Mouse (Mus musculus): ENCODE data around the gene Prkg1. TPM values are rescaled to one million over a fixed set of nuclear protein-coding genes. Genes with fewer than 3 reads are reported as not detected.

Prkg1 gene
- polyA plus RNA-seq, 1 experiment from 2014 or later, result 2.2 TPM

- DNase-seq (ENCODE audit: low spot score) (no peak), ATAC-seq (replicated peaks; ENCODE audit: low FRiP score) (no peak)
- H3K27ac ChIP-seq (ENCODE audit: low read depth, low read length), result no peak overlapping the region
- H3K9ac ChIP-seq (ENCODE audit: low read depth, low read length), result no peak overlapping the region
- H3K4me1 ChIP-seq (replicated peaks; ENCODE audit: control insufficient read depth, insufficient read depth, low read length), result no peaks in the 10 kb centered on the region
- H3K27me3 ChIP-seq (replicated peaks; ENCODE audit: control insufficient read depth, insufficient read depth, low read length), result no peaks in the 10 kb centered on the region
- H3K36me3 ChIP-seq (ENCODE audit: control insufficient read depth, insufficient read depth, low read length), result no peaks in the 10 kb centered on the region
- no peak overlapping the region for H3K4me2 ChIP-seq
- no peaks in the 10 kb centered on the region for H3K9me3 ChIP-seq (ENCODE audit: control insufficient read depth, low read length)
- WGBS, result 85% methylated on average over 6 of the region's 6 CpGs
- no peak overlapping the region for H3K4me3 ChIP-seq (ENCODE audit: low read depth, low read length)
Measured at GRCm38 (mm10) chr19:31031596-31031995, 733.2 kb downstream of the Prkg1 start.

GRCm38 (mm10) chr19:31026797-31027196 lies 738.0 kb downstream of the Prkg1 start:
- Histone ChIP-seq H3K9ac (ENCODE audit: low read depth, low read length) (no peak overlapping the region), H3K4me3 (ENCODE audit: low read depth, low read length) (no peak overlapping the region), H3K9me3 (ENCODE audit: control insufficient read depth, low read length) (no peaks in the 10 kb centered on the region), H3K36me3 (ENCODE audit: control insufficient read depth, insufficient read depth, low read length) (no peaks in the 10 kb centered on the region), H3K27me3 (replicated peaks; ENCODE audit: control insufficient read depth, insufficient read depth, low read length) (no peaks in the 10 kb centered on the region), H3K4me1 (replicated peaks; ENCODE audit: control insufficient read depth, insufficient read depth, low read length) (no peaks in the 10 kb centered on the region), H3K27ac (ENCODE audit: low read depth, low read length) (no peak overlapping the region), H3K4me2 (no peak overlapping the region)
- 77% methylated on average over 5 of the region's 5 CpGs for WGBS
- ATAC-seq (replicated peaks; ENCODE audit: low FRiP score) (no peak), DNase-seq (ENCODE audit: low spot score) (no peak)

- Histone ChIP-seq H3K36me3 (ENCODE audit: control insufficient read depth, insufficient read depth, low read length) (no peaks in the 10 kb centered on the region), H3K4me2 (no peak overlapping the region), H3K9ac (ENCODE audit: low read depth, low read length) (no peak overlapping the region), H3K27ac (ENCODE audit: low read depth, low read length) (no peak overlapping the region), H3K4me3 (ENCODE audit: low read depth, low read length) (no peak overlapping the region), H3K9me3 (ENCODE audit: control insufficient read depth, low read length) (no peaks in the 10 kb centered on the region), H3K27me3 (replicated peaks; ENCODE audit: control insufficient read depth, insufficient read depth, low read length) (no peaks in the 10 kb centered on the region), H3K4me1 (replicated peaks; ENCODE audit: control insufficient read depth, insufficient read depth, low read length) (no peaks in the 10 kb centered on the region)
- DNase-seq (ENCODE audit: low spot score) (no peak), ATAC-seq (replicated peaks; ENCODE audit: low FRiP score) (no peak)
- WGBS, result 74% methylated on average over 3 of the region's 3 CpGs
Measured at GRCm38 (mm10) chr19:31011528-31012133, 753.2 kb downstream of the Prkg1 start.

GRCm38 (mm10) chr19:30998572-30998971 lies 766.3 kb downstream of the Prkg1 start:
- H3K36me3 ChIP-seq (ENCODE audit: control insufficient read depth, insufficient read depth, low read length), result no peaks in the 10 kb centered on the region
- no peak overlapping the region for H3K9ac ChIP-seq (ENCODE audit: low read depth, low read length)
- no peak overlapping the region for H3K4me2 ChIP-seq
- DNase-seq (ENCODE audit: low spot score) (no peak), ATAC-seq (replicated peaks; ENCODE audit: low FRiP score) (no peak)
- no peaks in the 10 kb centered on the region for H3K4me1 ChIP-seq (replicated peaks; ENCODE audit: control insufficient read depth, insufficient read depth, low read length)
- WGBS, result 75% methylated on average over 2 of the region's 2 CpGs
- H3K27ac ChIP-seq (ENCODE audit: low read depth, low read length), result no peak overlapping the region
- H3K9me3 ChIP-seq (ENCODE audit: control insufficient read depth, low read length), result no peaks in the 10 kb centered on the region
- H3K27me3 ChIP-seq (replicated peaks; ENCODE audit: control insufficient read depth, insufficient read depth, low read length), result no peaks in the 10 kb centered on the region
- H3K4me3 ChIP-seq (ENCODE audit: low read depth, low read length), result no peak overlapping the region

DNA sequence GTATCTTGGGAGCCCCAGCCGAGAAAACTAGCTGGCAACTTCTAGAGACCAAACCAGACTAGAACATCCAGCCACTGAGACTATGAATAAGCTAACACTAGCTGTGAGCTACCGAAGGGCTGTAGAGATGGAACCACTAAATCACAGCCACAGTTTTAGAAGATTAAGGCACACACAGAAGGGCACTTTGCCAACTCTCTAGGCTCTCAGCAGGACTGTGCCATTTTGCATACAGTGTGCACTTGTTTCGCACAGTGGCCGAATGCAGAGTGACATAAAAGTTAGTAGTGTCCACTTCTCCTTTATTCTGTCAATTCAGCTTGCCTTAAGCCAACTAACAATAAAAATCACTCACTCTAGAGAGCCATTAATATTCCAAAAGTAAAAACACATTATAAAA lies 774.4 kb downstream of the Prkg1 start:
- ATAC-seq (replicated peaks; ENCODE audit: low FRiP score) (no peak), DNase-seq (ENCODE audit: low spot score) (no peak)
- WGBS, result 78% methylated on average over 4 of the region's 4 CpGs
- no peak overlapping the region for H3K4me2 ChIP-seq
- no peaks in the 10 kb centered on the region for H3K9me3 ChIP-seq (ENCODE audit: control insufficient read depth, low read length)
- H3K27ac ChIP-seq (ENCODE audit: low read depth, low read length), result no peak overlapping the region
- H3K36me3 ChIP-seq (ENCODE audit: control insufficient read depth, insufficient read depth, low read length), result no peaks in the 10 kb centered on the region
- H3K9ac ChIP-seq (ENCODE audit: low read depth, low read length), result no peak overlapping the region
- H3K4me3 ChIP-seq (ENCODE audit: low read depth, low read length), result no peak overlapping the region
- H3K4me1 ChIP-seq (replicated peaks; ENCODE audit: control insufficient read depth, insufficient read depth, low read length), result no peaks in the 10 kb centered on the region
- no peaks in the 10 kb centered on the region for H3K27me3 ChIP-seq (replicated peaks; ENCODE audit: control insufficient read depth, insufficient read depth, low read length)

DNA sequence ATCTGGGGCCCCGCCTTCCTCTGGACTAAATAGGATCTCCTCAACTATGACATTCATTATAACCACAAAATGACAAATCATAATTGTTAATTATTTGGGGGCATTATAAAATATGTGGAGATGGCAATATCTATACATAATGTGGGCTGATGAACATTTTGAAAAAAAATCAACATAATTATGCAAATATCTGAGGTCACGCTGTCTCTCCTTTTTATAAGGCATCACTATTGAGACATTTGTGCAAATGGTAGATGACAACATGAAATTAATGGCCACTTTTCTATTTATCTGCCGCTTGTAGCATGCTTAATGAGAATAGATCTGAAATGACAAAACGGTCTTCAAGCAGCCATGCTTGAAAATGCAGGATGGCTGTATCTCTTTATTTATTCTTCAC lies 782.4 kb downstream of the Prkg1 start:
- no peak overlapping the region for H3K4me2 ChIP-seq
- DNase-seq (ENCODE audit: low spot score), result no peak
- H3K4me3 ChIP-seq (ENCODE audit: low read depth, low read length), result no peak overlapping the region
- no peaks in the 10 kb centered on the region for H3K9me3 ChIP-seq (ENCODE audit: control insufficient read depth, low read length)
- no peak for ATAC-seq (replicated peaks; ENCODE audit: low FRiP score)
- WGBS, result 89% methylated on average over 4 of the region's 4 CpGs
- no peaks in the 10 kb centered on the region for H3K27me3 ChIP-seq (replicated peaks; ENCODE audit: control insufficient read depth, insufficient read depth, low read length)
- H3K9ac ChIP-seq (ENCODE audit: low read depth, low read length), result no peak overlapping the region
- H3K36me3 ChIP-seq (ENCODE audit: control insufficient read depth, insufficient read depth, low read length), result no peaks in the 10 kb centered on the region
- no peaks in the 10 kb centered on the region for H3K4me1 ChIP-seq (replicated peaks; ENCODE audit: control insufficient read depth, insufficient read depth, low read length)
- H3K27ac ChIP-seq (ENCODE audit: low read depth, low read length), result no peak overlapping the region

- H3K4me3 ChIP-seq (ENCODE audit: low read depth, low read length), result no peak overlapping the region
- no peak overlapping the region for H3K27ac ChIP-seq (ENCODE audit: low read depth, low read length)
- no peaks in the 10 kb centered on the region for H3K36me3 ChIP-seq (ENCODE audit: control insufficient read depth, insufficient read depth, low read length)
- no peak for DNase-seq (ENCODE audit: low spot score)
- no peaks in the 10 kb centered on the region for H3K27me3 ChIP-seq (replicated peaks; ENCODE audit: control insufficient read depth, insufficient read depth, low read length)
- no peak overlapping the region for H3K4me2 ChIP-seq
- no peak for ATAC-seq (replicated peaks; ENCODE audit: low FRiP score)
- H3K4me1 ChIP-seq (replicated peaks; ENCODE audit: control insufficient read depth, insufficient read depth, low read length), result no peaks in the 10 kb centered on the region
- H3K9ac ChIP-seq (ENCODE audit: low read depth, low read length), result no peak overlapping the region
- 80% methylated on average over 4 of the region's 4 CpGs for WGBS
- no peaks in the 10 kb centered on the region for H3K9me3 ChIP-seq (ENCODE audit: control insufficient read depth, low read length)
Measured at GRCm38 (mm10) chr19:30978096-30978495, 786.7 kb downstream of the Prkg1 start.

DNA sequence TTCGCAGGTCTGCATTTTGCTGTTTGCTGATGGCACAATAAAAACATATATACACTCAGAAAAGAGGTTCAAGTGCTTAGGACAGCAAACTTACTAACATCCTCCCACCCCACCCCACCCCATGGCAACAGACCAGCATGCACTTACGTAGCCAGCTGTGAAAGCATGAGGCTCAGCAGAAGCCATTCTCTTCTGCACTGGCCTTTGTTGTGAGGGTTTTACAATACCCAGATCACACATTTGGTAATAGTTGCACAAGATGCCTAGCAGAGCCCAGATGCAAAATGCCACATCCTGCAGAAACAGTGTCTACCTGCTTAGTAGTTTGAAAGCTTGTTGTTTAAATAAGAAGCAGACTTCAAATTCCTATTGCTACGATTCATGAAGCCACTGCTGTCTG lies 814.2 kb downstream of the Prkg1 start:
- Histone ChIP-seq H3K36me3 (ENCODE audit: control insufficient read depth, insufficient read depth, low read length) (no peaks in the 10 kb centered on the region), H3K4me1 (replicated peaks; ENCODE audit: control insufficient read depth, insufficient read depth, low read length) (no peaks in the 10 kb centered on the region), H3K27ac (ENCODE audit: low read depth, low read length) (no peak overlapping the region), H3K9ac (ENCODE audit: low read depth, low read length) (no peak overlapping the region), H3K4me3 (ENCODE audit: low read depth, low read length) (no peak overlapping the region), H3K27me3 (replicated peaks; ENCODE audit: control insufficient read depth, insufficient read depth, low read length) (no peaks in the 10 kb centered on the region), H3K4me2 (no peak overlapping the region), H3K9me3 (ENCODE audit: control insufficient read depth, low read length) (no peaks in the 10 kb centered on the region)
- ATAC-seq (replicated peaks; ENCODE audit: low FRiP score) (no peak), DNase-seq (ENCODE audit: low spot score) (no peak)
- WGBS, result 77% methylated on average over 3 of the region's 3 CpGs

GRCm38 (mm10) chr19:30948202-30948601 lies 816.6 kb downstream of the Prkg1 start:
- DNase-seq (ENCODE audit: low spot score) (no peak), ATAC-seq (replicated peaks; ENCODE audit: low FRiP score) (no peak)
- Histone ChIP-seq H3K4me3 (ENCODE audit: low read depth, low read length) (no peak overlapping the region), H3K27ac (ENCODE audit: low read depth, low read length) (no peak overlapping the region), H3K27me3 (replicated peaks; ENCODE audit: control insufficient read depth, insufficient read depth, low read length) (no peaks in the 10 kb centered on the region), H3K4me2 (no peak overlapping the region), H3K9ac (ENCODE audit: low read depth, low read length) (no peak overlapping the region), H3K9me3 (ENCODE audit: control insufficient read depth, low read length) (no peaks in the 10 kb centered on the region), H3K36me3 (ENCODE audit: control insufficient read depth, insufficient read depth, low read length) (no peaks in the 10 kb centered on the region), H3K4me1 (replicated peaks; ENCODE audit: control insufficient read depth, insufficient read depth, low read length) (no peaks in the 10 kb centered on the region)
- WGBS, result 61% methylated on average over 1 of the region's 1 CpGs

Data from liver, embryonic 11.5 days (tissue).